In genomic region chr4:70601301-70601700, GRCm38 (mm10) we compare ENCODE assay signal across 8 mouse cellular contexts.
A peak's percentile ranks its signal among the peaks of the same experiment; 100 is the strongest.
DNase-seq lines count a peak whose midpoint lies in the region; ATAC-seq lines count a peak whose summit lies in the region.

No protein-coding gene starts in this region.

- no peak overlapping the region for H3K4me3 ChIP-seq in forebrain, embryonic 15.5 days
- H3K4me3 ChIP-seq in neural tube, embryonic 14.5 days (ENCODE audit: low read depth, low read length), result no peak overlapping the region

- no peaks in the 10 kb centered on the region for H3K9me3 ChIP-seq in forebrain, embryonic 15.5 days
- no peaks in the 10 kb centered on the region for H3K9me3 ChIP-seq in neural tube, embryonic 14.5 days (ENCODE audit: control insufficient read depth, low read length)

- 15% methylated on average over 4 of the region's 4 CpGs for WGBS in forebrain, embryonic 15.5 days
- 14% methylated on average over 4 of the region's 4 CpGs for WGBS in neural tube, embryonic 14.5 days

- H3K27ac ChIP-seq in forebrain, embryonic 15.5 days (replicated peaks), result no peak overlapping the region
- H3K27ac ChIP-seq in neural tube, embryonic 14.5 days (ENCODE audit: low read depth, low read length), result no peak overlapping the region

- no peaks in the 10 kb centered on the region for H3K27me3 ChIP-seq in forebrain, embryonic 15.5 days
- H3K27me3 ChIP-seq in neural tube, embryonic 14.5 days (ENCODE audit: control insufficient read depth, insufficient read depth, low read length), result no peaks in the 10 kb centered on the region

- no peak overlapping the region for H3K9ac ChIP-seq in forebrain, embryonic 15.5 days (replicated peaks)
- no peak overlapping the region for H3K9ac ChIP-seq in neural tube, embryonic 14.5 days (replicated peaks; ENCODE audit: low read depth, low read length)

- DNase-seq in heart, adult 9 months (ENCODE audit: low spot score in 2 of 2), result peak; percentile 13 to 16
- no peak for DNase-seq in heart, postnatal 36 days
- peak; percentile 8 to 18 for DNase-seq in B cell, adult 2 months
- peak; percentile 30 for DNase-seq in R1 (ENCODE audit: low read depth, low spot score)
- DNase-seq in kidney, postnatal 36 days, result peak; percentile 13 to 26
- DNase-seq in spleen, postnatal 14 days (ENCODE audit: low spot score in 2 of 2), result no peak

- no peaks in the 10 kb centered on the region for H3K4me1 ChIP-seq in forebrain, embryonic 15.5 days
- H3K4me1 ChIP-seq in neural tube, embryonic 14.5 days (ENCODE audit: control insufficient read depth, insufficient read depth, low read length), result no peaks in the 10 kb centered on the region

- H3K4me2 ChIP-seq in forebrain, embryonic 15.5 days (replicated peaks), result no peak overlapping the region
- no peak overlapping the region for H3K4me2 ChIP-seq in neural tube, embryonic 14.5 days (ENCODE audit: low read depth, low read length)

- no peaks in the 10 kb centered on the region for H3K36me3 ChIP-seq in forebrain, embryonic 15.5 days
- no peaks in the 10 kb centered on the region for H3K36me3 ChIP-seq in neural tube, embryonic 14.5 days (ENCODE audit: control insufficient read depth, insufficient read depth, low read length)

- peak; percentile 69 for ATAC-seq in forebrain, embryonic 15.5 days (replicated peaks)
- ATAC-seq in neural tube, embryonic 14.5 days (ENCODE audit: low read depth), result peak; percentile 76; the same call in 1 of the 2 replicates

- intact Hi-C loops in heart, postnatal 36 days (cut with DNase I), result loop anchor here (1.0 kb wide), 1 partner anchor 150 kb away; no protein-coding TSS in a partner anchor

Comparison
In these comparisons a context has a peak if more than half of its experiments do, and no peak if none do; other contexts are left out.
1. DNase-seq: peak in heart, adult 9 months (2 of 2), B cell, adult 2 months (2 of 2), R1 (single experiment) and kidney, postnatal 36 days (2 of 2); none in heart, postnatal 36 days (0 of 2) and spleen, postnatal 14 days (0 of 2).